Mouse (Mus musculus) brain, embryonic 14.5 days (tissue): ENCODE results near the gene Bco1.

ENCODE experiments used
- CTCF ChIP-seq: fragments of 200-500 bp; IDR thresholded peaks from 2 replicates; pipeline ENCODE4 v1.5.1; 2012; ENCODE audit warnings: inconsistent platforms, mild to moderate bottlenecking, moderate library complexity, borderline replicate concordance; ENCODE audit not compliant: insufficient read depth, insufficient read length; ENCODE audit errors: extremely low read depth
- POLR2A ChIP-seq: fragments of 200-500 bp; IDR thresholded peaks from 2 replicates; pipeline ENCODE4 v1.6.1; 2012; ENCODE audit warnings: mild to moderate bottlenecking, inconsistent platforms, borderline replicate concordance; ENCODE audit not compliant: poor library complexity, insufficient read depth, insufficient read length, severe bottlenecking; ENCODE audit errors: extremely low read depth

DNA sequence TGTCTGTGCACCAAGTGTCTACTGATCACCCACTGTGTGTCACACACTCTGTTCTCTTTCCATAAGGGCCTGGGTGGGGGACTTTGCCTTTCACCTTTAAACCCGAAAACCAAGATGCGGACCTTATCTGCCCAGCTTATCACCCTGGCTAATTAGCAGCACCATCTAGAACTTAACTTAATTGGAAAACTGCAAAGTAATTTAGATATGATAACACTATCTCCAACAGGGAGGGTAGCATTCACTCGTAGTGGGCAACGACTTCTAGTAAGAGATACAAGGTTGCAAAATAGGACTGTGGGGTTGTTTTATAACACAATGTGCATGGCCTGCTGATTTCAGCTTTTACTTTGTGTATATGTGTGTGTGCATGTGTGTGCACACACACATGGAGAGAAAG lies 5.9 kb upstream of the Bco1 start:
- no peak for TF ChIP-seq CTCF
- TF ChIP-seq POLR2A: no peak
